Mouse (Mus musculus): Measurements from ENCODE around the gene Krt17. TPM values are rescaled to one million over a fixed set of nuclear protein-coding genes. Genes with fewer than 3 reads are reported as not detected.
"Not testable (repeated sequence)": the region's sequence is repeated elsewhere in the genome, so short reads cannot be mapped to it uniquely, and the experiment has no call there.

Gene Krt17
- polyA plus RNA-seq (2012; rRNA removed) = 0.11 and 0.15 TPM in 2 replicates
- polyA plus RNA-seq (2014; fragmentation: Nextera tagmentation; extraction: Ambion mirVana) = 0.18 and 0.20 TPM in 2 replicates

DNA sequence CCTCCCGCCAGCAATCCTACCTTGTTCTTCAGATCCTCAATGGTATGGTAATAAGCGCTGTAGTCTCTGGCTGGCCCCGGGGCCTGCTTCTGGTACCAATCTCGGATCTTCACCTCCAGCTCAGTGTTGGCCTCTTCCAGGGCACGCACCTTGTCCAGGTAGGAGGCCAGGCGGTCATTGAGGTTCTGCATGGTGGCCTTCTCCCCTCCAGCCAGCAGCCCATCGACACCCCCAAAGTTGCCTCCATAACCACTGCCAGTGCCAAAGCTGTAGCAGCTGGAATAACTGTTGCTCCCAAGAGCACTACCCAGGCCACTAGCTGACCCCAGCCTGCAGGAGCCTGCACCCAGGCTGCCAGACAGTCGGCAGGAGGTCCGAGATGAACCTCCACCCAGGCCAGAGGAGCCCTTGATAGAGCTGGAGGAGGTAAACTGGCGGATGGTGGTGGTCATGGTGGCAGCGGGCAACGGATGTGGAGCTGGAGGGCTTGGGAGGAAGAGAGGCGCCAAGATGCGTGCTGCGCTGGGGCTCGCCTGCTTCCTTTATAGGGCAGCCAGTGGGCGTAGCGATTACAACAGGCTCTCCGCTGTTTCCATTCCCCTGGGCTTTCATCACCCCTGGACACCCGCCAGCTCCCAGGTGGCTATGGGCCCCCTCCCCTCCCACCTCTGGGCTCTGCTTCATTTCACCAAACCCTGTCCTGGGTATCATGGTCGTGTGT is at the start of gene Krt17:
Gene Krt17 (minus strand): TSS at position 516 of the 721 bp plus-strand sequence.
- no peak for DNase-seq (ENCODE audit: low read depth in 3 of 3, low spot score in 3 of 3)
- ATAC-seq (ENCODE audit: insufficient read depth) = no peak
- 67% methylated on average over 21 of the region's 21 CpGs for WGBS (ENCODE audit: insufficient replicate concordance)
- no peaks in the 10 kb centered on the region for H3K27me3 ChIP-seq (ENCODE audit: control insufficient read depth, insufficient read depth, low read length)
- no peaks in the 10 kb centered on the region for H3K4me1 ChIP-seq (replicated peaks; ENCODE audit: control insufficient read depth in 2 of 2, insufficient read depth in 2 of 2, low read length in 1 of 2)
- no peak within 1 kb of the TSS for H3K27ac ChIP-seq
- H3K4me2 ChIP-seq (ENCODE audit: low read depth) = no peak within 1 kb of the TSS
- no peak for TF ChIP-seq EP300 (IDR thresholded peaks at IDR 0.05; ENCODE audit: low read depth)
- no peak for TF ChIP-seq CTCF (IDR thresholded peaks at IDR 0.05; ENCODE audit: low read depth)
- H3K9ac ChIP-seq (replicated peaks) = no peak within 1 kb of the TSS
- H3K4me3 ChIP-seq (ENCODE audit: insufficient read depth in 1 of 2, low read depth in 2 of 2, low read length in 2 of 2) = no peak within 1 kb of the TSS
- no peaks in the 10 kb centered on the region for H3K36me3 ChIP-seq (replicated peaks; ENCODE audit: control insufficient read depth, insufficient read depth, low read depth)
- H3K9me3 ChIP-seq (ENCODE audit: control insufficient read depth, low read length) = no peaks in the 10 kb centered on the region

DNA sequence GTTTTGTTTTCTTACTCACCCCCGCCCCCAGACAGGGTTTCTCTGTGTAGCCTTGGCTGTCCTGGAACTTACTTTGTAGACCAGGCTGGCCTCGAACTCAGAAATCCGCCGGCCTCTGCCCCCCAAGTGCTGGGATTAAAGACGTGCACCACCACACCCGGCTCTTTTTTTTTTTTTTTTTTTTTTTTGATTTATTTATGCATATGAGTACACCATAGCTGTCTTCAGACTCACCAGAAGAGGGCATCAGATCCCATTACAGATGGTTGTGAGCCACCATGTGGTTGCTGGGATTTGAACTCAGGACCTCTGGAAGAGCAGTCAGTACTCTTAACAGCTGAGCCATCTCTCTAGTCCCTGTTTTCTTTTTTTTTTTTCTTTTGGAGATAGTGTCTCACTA is 47.8 kb upstream of the Krt17 start:
- not testable (repeated sequence) for H3K27me3 ChIP-seq (ENCODE audit: control insufficient read depth, insufficient read depth, low read length); ATAC-seq (ENCODE audit: insufficient read depth); DNase-seq (ENCODE audit: low read depth in 3 of 3, low spot score in 3 of 3); H3K36me3 ChIP-seq (replicated peaks; ENCODE audit: control insufficient read depth, insufficient read depth, low read depth); H3K9ac ChIP-seq (replicated peaks); H3K4me1 ChIP-seq (replicated peaks; ENCODE audit: control insufficient read depth in 2 of 2, insufficient read depth in 2 of 2, low read length in 1 of 2); H3K9me3 ChIP-seq (ENCODE audit: control insufficient read depth, low read length); H3K27ac ChIP-seq; H3K4me2 ChIP-seq (ENCODE audit: low read depth); H3K4me3 ChIP-seq (ENCODE audit: insufficient read depth in 1 of 2, low read depth in 2 of 2, low read length in 2 of 2)
- WGBS (ENCODE audit: insufficient replicate concordance) = 65% methylated on average over 6 of the region's 6 CpGs

DNA sequence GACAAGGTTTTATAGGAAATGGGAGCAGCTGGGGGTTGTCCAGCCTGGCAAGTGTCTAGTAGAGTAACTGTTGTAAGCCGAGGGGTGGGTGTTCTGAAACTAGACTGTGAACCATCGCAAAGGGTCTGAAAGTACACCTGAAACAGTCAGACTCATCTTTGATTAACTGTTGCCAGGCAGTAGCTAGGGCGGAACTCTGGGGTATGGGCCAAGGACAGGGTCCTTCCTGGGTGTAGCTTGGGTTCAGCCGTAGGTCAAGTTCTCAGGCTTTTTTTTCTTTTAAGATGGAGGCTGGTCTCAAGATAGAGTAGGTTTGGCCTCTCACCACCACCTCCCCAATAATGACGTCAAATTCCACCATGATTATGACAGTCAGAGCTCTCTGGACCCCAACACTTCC is 47.1 kb upstream of the Krt17 start:
- WGBS (ENCODE audit: insufficient replicate concordance) = 68% methylated on average over 5 of the region's 5 CpGs
- H3K4me2 ChIP-seq (ENCODE audit: low read depth) = no peak overlapping the region
- DNase-seq (ENCODE audit: low read depth in 3 of 3, low spot score in 3 of 3) = no peak
- no peaks in the 10 kb centered on the region for H3K4me1 ChIP-seq (replicated peaks; ENCODE audit: control insufficient read depth in 2 of 2, insufficient read depth in 2 of 2, low read length in 1 of 2)
- no peaks in the 10 kb centered on the region for H3K27me3 ChIP-seq (ENCODE audit: control insufficient read depth, insufficient read depth, low read length)
- no peaks in the 10 kb centered on the region for H3K9me3 ChIP-seq (ENCODE audit: control insufficient read depth, low read length)
- no peak overlapping the region for H3K27ac ChIP-seq
- no peak for ATAC-seq (ENCODE audit: insufficient read depth)
- TF ChIP-seq CTCF (IDR thresholded peaks at IDR 0.05; ENCODE audit: low read depth) = no peak
- no peak for TF ChIP-seq EP300 (IDR thresholded peaks at IDR 0.05; ENCODE audit: low read depth)
- H3K9ac ChIP-seq (replicated peaks) = no peak overlapping the region
- H3K4me3 ChIP-seq (ENCODE audit: insufficient read depth in 1 of 2, low read depth in 2 of 2, low read length in 2 of 2) = no peak overlapping the region
- no peaks in the 10 kb centered on the region for H3K36me3 ChIP-seq (replicated peaks; ENCODE audit: control insufficient read depth, insufficient read depth, low read depth)

DNA sequence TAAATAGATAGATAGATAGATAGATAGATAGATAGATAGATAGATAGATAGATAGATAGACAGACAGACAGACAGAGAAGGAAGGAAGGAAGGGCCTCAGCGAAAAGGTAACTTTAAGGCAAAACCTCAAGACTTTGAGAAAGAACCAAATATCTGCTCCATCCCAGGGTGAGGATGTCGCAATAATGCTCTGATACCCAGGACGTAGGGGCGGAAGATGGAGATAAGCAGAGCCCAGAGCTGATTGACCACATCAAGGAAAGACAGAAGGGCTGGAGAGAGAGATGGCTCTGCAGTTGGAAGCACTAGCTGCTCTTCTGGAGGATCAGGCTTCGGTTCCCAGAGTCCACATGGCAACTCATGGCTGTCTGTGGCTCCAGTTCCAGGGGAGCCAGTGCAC is 40.5 kb upstream of the Krt17 start:
- H3K27ac ChIP-seq = no peak overlapping the region
- no peak overlapping the region for H3K4me3 ChIP-seq (ENCODE audit: insufficient read depth in 1 of 2, low read depth in 2 of 2, low read length in 2 of 2)
- ATAC-seq (ENCODE audit: insufficient read depth) (no peak), DNase-seq (ENCODE audit: low read depth in 3 of 3, low spot score in 3 of 3) (no peak)
- no peak overlapping the region for H3K4me2 ChIP-seq (ENCODE audit: low read depth)
- H3K27me3 ChIP-seq (ENCODE audit: control insufficient read depth, insufficient read depth, low read length) = no peaks in the 10 kb centered on the region
- no peaks in the 10 kb centered on the region for H3K9me3 ChIP-seq (ENCODE audit: control insufficient read depth, low read length)
- no peak overlapping the region for H3K9ac ChIP-seq (replicated peaks)
- 28% methylated on average over 5 of the region's 5 CpGs for WGBS (ENCODE audit: insufficient replicate concordance)
- peaks cover 0 to 3% of the 10 kb centered on the region in 2 experiments; a peak in 2 of 4 replicates for H3K4me1 ChIP-seq (replicated peaks; ENCODE audit: control insufficient read depth in 2 of 2, insufficient read depth in 2 of 2, low read length in 1 of 2)
- TF ChIP-seq EP300 (IDR thresholded peaks at IDR 0.05; ENCODE audit: low read depth) (no peak), CTCF (IDR thresholded peaks at IDR 0.05; ENCODE audit: low read depth) (no peak)
- no peaks in the 10 kb centered on the region for H3K36me3 ChIP-seq (replicated peaks; ENCODE audit: control insufficient read depth, insufficient read depth, low read depth)

DNA sequence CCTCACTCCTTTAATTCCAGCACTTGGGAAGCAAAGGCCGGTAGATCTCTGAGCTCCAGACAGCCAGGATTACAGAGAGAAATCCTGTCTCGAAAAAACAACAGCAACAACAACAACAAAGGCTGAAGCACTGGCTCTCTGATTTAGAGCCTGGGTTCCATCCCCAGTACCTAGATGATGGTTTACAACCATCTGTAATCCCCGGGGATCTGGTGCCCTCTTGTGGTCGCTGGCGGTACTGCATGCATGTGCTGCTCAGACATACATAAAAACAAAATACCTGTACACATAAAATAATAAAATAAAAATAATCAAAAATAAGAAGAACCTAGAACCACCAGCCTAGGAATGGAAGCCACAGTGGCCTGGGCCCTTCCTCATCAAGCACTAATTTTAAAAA is 39.5 kb upstream of the Krt17 start:
- Histone ChIP-seq H3K36me3 (replicated peaks; ENCODE audit: control insufficient read depth, insufficient read depth, low read depth) (no peaks in the 10 kb centered on the region), H3K27ac (no peak overlapping the region), H3K9me3 (ENCODE audit: control insufficient read depth, low read length) (no peaks in the 10 kb centered on the region), H3K4me1 (replicated peaks; ENCODE audit: control insufficient read depth in 2 of 2, insufficient read depth in 2 of 2, low read length in 1 of 2) (peaks cover 0 to 3% of the 10 kb centered on the region in 2 experiments; a peak in 2 of 4 replicates), H3K27me3 (ENCODE audit: control insufficient read depth, insufficient read depth, low read length) (no peaks in the 10 kb centered on the region), H3K4me3 (ENCODE audit: insufficient read depth in 1 of 2, low read depth in 2 of 2, low read length in 2 of 2) (no peak overlapping the region), H3K4me2 (ENCODE audit: low read depth) (no peak overlapping the region), H3K9ac (replicated peaks) (no peak overlapping the region)
- TF ChIP-seq CTCF (IDR thresholded peaks at IDR 0.05; ENCODE audit: low read depth) = peak; percentile 96
- TF ChIP-seq EP300 (IDR thresholded peaks at IDR 0.05; ENCODE audit: low read depth) = no peak
- 2% methylated on average over 5 of the region's 5 CpGs for WGBS (ENCODE audit: insufficient replicate concordance)
- ATAC-seq (ENCODE audit: insufficient read depth) (no peak), DNase-seq (ENCODE audit: low read depth in 3 of 3, low spot score in 3 of 3) (no peak)
